Mouse (Mus musculus) thymus, adult 2 months (tissue): ENCODE measurements around the gene Cdk5rap2.

Source experiments
- CTCF ChIP-seq: fragments of 200-500 bp; IDR thresholded peaks from 2 replicates; pipeline ENCODE4 v1.5.1; 2012; ENCODE audit warnings: mild to moderate bottlenecking, control low read depth, low read length, moderate library complexity, borderline replicate concordance; ENCODE audit not compliant: control insufficient read depth, poor library complexity, insufficient read depth; ENCODE audit errors: extremely low read depth
- POLR2A ChIP-seq: fragments of 200-500 bp; IDR thresholded peaks from 2 replicates; pipeline ENCODE4 v1.6.1; 2012; ENCODE audit warnings: mild to moderate bottlenecking, low read length, control low read depth, moderate library complexity; ENCODE audit not compliant: control insufficient read depth, poor library complexity, insufficient read depth; ENCODE audit errors: extremely low read depth

DNA sequence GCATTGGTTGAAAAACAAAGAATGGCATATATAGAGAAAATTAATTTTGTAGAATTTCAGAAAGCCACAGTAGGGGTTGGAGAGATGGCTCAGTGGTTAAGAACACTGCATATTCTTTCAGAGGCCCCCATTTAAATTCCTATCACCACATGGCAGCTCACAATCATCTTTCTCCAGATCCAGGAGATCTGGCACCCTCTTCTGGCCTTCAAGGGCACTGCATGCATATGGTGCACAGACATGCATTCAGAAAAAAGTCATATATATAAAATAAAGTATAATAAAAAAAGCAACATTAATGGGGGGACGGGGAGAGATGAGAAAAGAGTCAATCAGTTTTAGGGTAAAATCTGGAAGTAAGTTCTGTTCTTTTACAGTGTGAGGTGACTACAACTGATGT, 39.4 kb upstream of the Cdk5rap2 start:
- TF ChIP-seq CTCF (no peak), POLR2A (no peak)
